22 mouse cellular contexts compared by ENCODE assay signal in the genomic region with DNA sequence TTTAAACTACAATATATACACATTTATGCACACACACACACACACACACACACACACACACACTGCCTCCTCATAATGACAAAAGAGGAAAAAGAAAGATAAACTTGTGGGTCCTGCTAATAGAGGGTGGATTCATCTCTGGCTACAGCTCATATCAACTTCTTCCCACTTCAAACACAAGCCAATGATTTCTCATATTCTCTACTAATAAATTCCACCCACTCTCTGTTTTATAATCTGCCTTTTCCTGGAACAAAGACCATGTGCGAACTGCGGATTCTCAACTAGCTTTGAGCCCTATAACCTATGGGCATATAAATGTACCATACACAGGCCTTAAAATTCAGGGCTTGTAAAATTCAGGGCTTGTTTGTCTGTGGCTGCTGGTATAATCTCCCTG.
"Had no signal": no experiment of that assay in that cellular context is flagged by ENCODE, and none has a peak within 500 bp of the region (broad histone marks: within the 10 kb centered on the region; RNA-seq: fewer than 3 reads in every experiment).

No protein-coding gene starts in this region.

- H3K27ac ChIP-seq: heart, adult 2 months; hindbrain, embryonic 13.5 days; hindbrain, embryonic 15.5 days; hindbrain, postnatal 0 days; left cerebral cortex, adult 2 months; limb, embryonic 10.5 days; limb, embryonic 12.5 days; liver, embryonic 13.5 days; liver, embryonic 15.5 days had no signal

- H3K4me2 ChIP-seq: heart, embryonic 11.5 days; hindbrain, embryonic 13.5 days; hindbrain, embryonic 15.5 days; limb, embryonic 12.5 days; liver, embryonic 11.5 days; liver, embryonic 13.5 days; liver, embryonic 15.5 days had no signal

- H3K9me3 ChIP-seq: hindbrain, embryonic 13.5 days; hindbrain, embryonic 15.5 days; limb, embryonic 10.5 days; limb, embryonic 12.5 days; liver, embryonic 13.5 days; liver, embryonic 15.5 days had no signal

- ATAC-seq: hindbrain, postnatal 0 days; intestine, embryonic 16.5 days; liver, postnatal 0 days had no signal

- H3K36me3 ChIP-seq: hindbrain, embryonic 15.5 days had no signal

- DNase-seq: gastrocnemius, postnatal 14 days; gastrocnemius, postnatal 36 days; heart, adult 2 months; heart, postnatal 10 days; kidney, adult 11 months; kidney, adult 8-10 months; kidney, postnatal 10 days; kidney, postnatal 25 days; kidney, postnatal 4 days; liver; liver, embryonic 13.5 days; liver, postnatal 0 days had no signal

- H3K27me3 ChIP-seq: hindbrain, embryonic 13.5 days; hindbrain, embryonic 15.5 days; limb, embryonic 12.5 days; liver, embryonic 13.5 days; liver, embryonic 15.5 days had no signal

- H3K9ac ChIP-seq: hindbrain, embryonic 13.5 days; hindbrain, embryonic 15.5 days; limb, embryonic 12.5 days; liver, embryonic 13.5 days; liver, embryonic 15.5 days; liver, postnatal 0 days had no signal

- H3K4me3 ChIP-seq: heart, adult 2 months; hindbrain, embryonic 13.5 days; hindbrain, embryonic 15.5 days; left cerebral cortex, adult 2 months; limb, embryonic 10.5 days; limb, embryonic 12.5 days; liver, embryonic 13.5 days; liver, embryonic 15.5 days had no signal
